In the genomic region with DNA sequence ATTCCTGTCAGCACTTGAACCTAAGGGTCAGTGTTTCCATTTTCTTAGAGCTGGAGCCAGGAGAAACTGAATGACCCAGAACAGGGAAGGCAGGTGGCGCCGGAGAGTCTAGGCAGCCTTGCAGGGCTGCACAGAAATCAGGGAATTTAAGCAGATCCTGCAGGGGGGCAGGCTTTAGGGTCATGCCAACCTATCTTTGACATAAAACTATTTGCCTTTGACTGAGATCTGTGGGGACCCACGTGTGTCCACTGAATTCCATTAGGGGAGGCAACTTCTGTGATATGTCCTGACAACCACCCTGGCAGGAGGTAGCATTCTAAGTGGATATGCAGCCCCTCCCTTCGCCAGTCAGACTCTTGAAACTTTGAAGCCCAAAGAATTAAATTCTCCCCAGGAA, we compare ENCODE assay signal across 17 mouse cellular contexts.
DNase-seq lines count a peak whose midpoint lies in the region; ATAC-seq and TF ChIP-seq lines count a peak whose summit lies in the region.
"Had no signal": no experiment of that assay in that cellular context is flagged by ENCODE, and none has a peak within 500 bp of the region (broad histone marks: within the 10 kb centered on the region; RNA-seq: fewer than 3 reads in every experiment).

No protein-coding gene starts in this region.

- WGBS in kidney, postnatal 0 days, result 50% methylated on average over 4 of the region's 4 CpGs
- WGBS in kidney, embryonic 14.5 days, result 46% methylated on average over 4 of the region's 4 CpGs
- WGBS in embryonic facial prominence, embryonic 10.5 days, result 38% methylated on average over 4 of the region's 4 CpGs

- no peaks in the 10 kb centered on the region for H3K4me1 ChIP-seq in kidney, postnatal 0 days (replicated peaks; ENCODE audit: insufficient read depth, low read length)
- no peaks in the 10 kb centered on the region for H3K4me1 ChIP-seq in kidney, embryonic 14.5 days (ENCODE audit: control insufficient read depth, insufficient read depth, low read length)
- 0 out of 2 replicates have a peak, but pooled peaks cover 8% of the 10 kb centered on the region for H3K4me1 ChIP-seq in embryonic facial prominence, embryonic 10.5 days
- H3K4me1 ChIP-seq: limb, embryonic 12.5 days had no signal

- no peaks in the 10 kb centered on the region for H3K27me3 ChIP-seq in kidney, postnatal 0 days (ENCODE audit: insufficient read depth, low read length)
- no peaks in the 10 kb centered on the region for H3K27me3 ChIP-seq in kidney, embryonic 14.5 days (ENCODE audit: control insufficient read depth, insufficient read depth, low read length)
- no peaks in the 10 kb centered on the region for H3K27me3 ChIP-seq in embryonic facial prominence, embryonic 10.5 days (replicated peaks; ENCODE audit: low read depth, poor library complexity, severe bottlenecking)
- H3K27me3 ChIP-seq: CH12.LX; limb, embryonic 12.5 days had no signal

- H3K4me2 ChIP-seq in kidney, postnatal 0 days (ENCODE audit: low read length), result no peak overlapping the region
- H3K4me2 ChIP-seq in kidney, embryonic 14.5 days (replicated peaks; ENCODE audit: low read depth, low read length), result no peak overlapping the region
- H3K4me2 ChIP-seq: limb, embryonic 12.5 days had no signal

- no peak overlapping the region for H3K27ac ChIP-seq in kidney, postnatal 0 days
- no peak overlapping the region for H3K27ac ChIP-seq in kidney, embryonic 14.5 days (ENCODE audit: low read depth, low read length)
- no peak overlapping the region for H3K27ac ChIP-seq in embryonic facial prominence, embryonic 10.5 days (replicated peaks)
- H3K27ac ChIP-seq: heart, embryonic 10.5 days; limb, embryonic 12.5 days had no signal

- TF ChIP-seq CTCF in kidney, postnatal 0 days (IDR thresholded peaks at IDR 0.05; ENCODE audit: low read depth), result peak; percentile 24; the same call in 1 of the 2 replicates

- no peak overlapping the region for H3K9ac ChIP-seq in kidney, postnatal 0 days (ENCODE audit: low read depth, low read length)
- no peak overlapping the region for H3K9ac ChIP-seq in kidney, embryonic 14.5 days (ENCODE audit: low read depth, low read length)
- H3K9ac ChIP-seq: limb, embryonic 12.5 days; liver, postnatal 0 days had no signal

- no peaks in the 10 kb centered on the region for H3K9me3 ChIP-seq in kidney, postnatal 0 days (replicated peaks; ENCODE audit: low read length)
- H3K9me3 ChIP-seq in kidney, embryonic 14.5 days (ENCODE audit: control insufficient read depth, low read length), result no peaks in the 10 kb centered on the region
- H3K9me3 ChIP-seq in embryonic facial prominence, embryonic 10.5 days, result no peaks in the 10 kb centered on the region
- H3K9me3 ChIP-seq: heart, embryonic 10.5 days; limb, embryonic 12.5 days had no signal

- no peak overlapping the region for H3K4me3 ChIP-seq in kidney, postnatal 0 days (replicated peaks; ENCODE audit: low read depth, low read length)
- no peak overlapping the region for H3K4me3 ChIP-seq in kidney, embryonic 14.5 days (ENCODE audit: low read length)
- no peak overlapping the region for H3K4me3 ChIP-seq in embryonic facial prominence, embryonic 10.5 days
- H3K4me3 ChIP-seq: heart, embryonic 10.5 days; limb, embryonic 12.5 days had no signal

- H3K36me3 ChIP-seq in kidney, postnatal 0 days (ENCODE audit: insufficient read depth, low read length), result no peaks in the 10 kb centered on the region
- no peaks in the 10 kb centered on the region for H3K36me3 ChIP-seq in kidney, embryonic 14.5 days (ENCODE audit: control insufficient read depth, insufficient read depth, low read length)
- H3K36me3 ChIP-seq in embryonic facial prominence, embryonic 10.5 days (replicated peaks), result no peaks in the 10 kb centered on the region
- H3K36me3 ChIP-seq: heart, embryonic 10.5 days; limb, embryonic 12.5 days had no signal

- DNase-seq in kidney, postnatal 0 days (ENCODE audit: low spot score), result no peak
- DNase-seq in testis, postnatal 10 days (ENCODE audit: low spot score), result peak; percentile 43
- no peak for DNase-seq in testis, postnatal 14 days (ENCODE audit: low spot score)
- peak; percentile 58 for DNase-seq in embryonic facial prominence, embryonic 10.5 days (ENCODE audit: low spot score)
- DNase-seq in spleen, postnatal 14 days (ENCODE audit: low spot score in 2 of 2), result no peak
- no peak for DNase-seq in heart, adult 18-20 months
- DNase-seq: adrenal gland, postnatal 10 days; cerebellum, postnatal 36 days; kidney, adult 9 months; layer of hippocampus, adult 9-11 months; liver, postnatal 0 days; right cerebral cortex, postnatal 4 days; thymus, postnatal 36 days had no signal

- ATAC-seq in kidney, postnatal 0 days (replicated peaks; ENCODE audit: low FRiP score, low read depth), result no peak
- ATAC-seq in kidney, embryonic 14.5 days (ENCODE audit: low FRiP score, low TSS enrichment), result no peak
- ATAC-seq: liver, postnatal 0 days had no signal

Comparison
In these comparisons a context has a peak if more than half of its experiments do, and no peak if none do; other contexts are left out.
1. DNase-seq: peak in testis, postnatal 10 days (single experiment) and embryonic facial prominence, embryonic 10.5 days (single experiment); none in kidney, postnatal 0 days (single experiment), testis, postnatal 14 days (single experiment), spleen, postnatal 14 days (0 of 2) and heart, adult 18-20 months (0 of 2).